Mouse (Mus musculus) heart, adult 8-10 months (tissue): ENCODE results near the gene B3galt5. TPM values are rescaled to one million over a fixed set of nuclear protein-coding genes. Genes with fewer than 3 reads are reported as not detected.

Source experiments
- DNase-seq: peaks from one replicate; pipeline ENCODE4 v3.0.0; 2022; ENCODE audit warnings: low spot score
- total RNA-seq, 4 experiments: library from RNA; stranded (reverse); gene quantifications; 2 replicates each; pipeline ENCODE4 v1.2.4; 2022

Gene B3galt5
- total RNA-seq: not detected

GRCm38 (mm10) chr16:96235366-96235970, at the start of gene B3galt5:
Gene B3galt5, plus strand, starts transcription at chr16:96235801.
- no peak for DNase-seq

- no peak for DNase-seq
Measured at GRCm38 (mm10) chr16:96187619-96188018, 48.0 kb upstream of the B3galt5 start.

- DNase-seq: peak; percentile 99
Measured at GRCm38 (mm10) chr16:96191531-96192506, 43.8 kb upstream of the B3galt5 start, which contains the start of gene Lca5l. Gene Lca5l, minus strand, starts transcription at chr16:96192271.

GRCm38 (mm10) chr16:96199913-96200701, 35.5 kb upstream of the B3galt5 start, which contains the start of gene Sh3bgr:
Gene Sh3bgr, plus strand, starts transcription at chr16:96200450.
- peak; percentile 77 for DNase-seq

- DNase-seq: no peak
Measured at GRCm38 (mm10) chr16:96200702-96201028, 34.9 kb upstream of the B3galt5 start.

- no peak for DNase-seq
Measured at GRCm38 (mm10) chr16:96201485-96202232, 33.9 kb upstream of the B3galt5 start.

GRCm38 (mm10) chr16:96209789-96210188, 25.8 kb upstream of the B3galt5 start:
- no peak for DNase-seq

GRCm38 (mm10) chr16:96210856-96211255, 24.7 kb upstream of the B3galt5 start:
- DNase-seq: no peak

- peak; percentile 57 for DNase-seq
Measured at GRCm38 (mm10) chr16:96213027-96213426, 22.6 kb upstream of the B3galt5 start.

GRCm38 (mm10) chr16:96221491-96221890, 14.1 kb upstream of the B3galt5 start:
- DNase-seq: peak; percentile 58

- DNase-seq: no peak
Measured at GRCm38 (mm10) chr16:96221959-96222358, 13.6 kb upstream of the B3galt5 start.

GRCm38 (mm10) chr16:96222452-96222851, 13.1 kb upstream of the B3galt5 start:
- no peak for DNase-seq

- no peak for DNase-seq
Measured at GRCm38 (mm10) chr16:96228438-96228837, 7.2 kb upstream of the B3galt5 start.

- peak; percentile 46 for DNase-seq
Measured at GRCm38 (mm10) chr16:96229044-96229555, 6.5 kb upstream of the B3galt5 start.

GRCm38 (mm10) chr16:96230411-96230810, 5.2 kb upstream of the B3galt5 start:
- peak; percentile 44 for DNase-seq

GRCm38 (mm10) chr16:96231251-96231650, 4.3 kb upstream of the B3galt5 start:
- no peak for DNase-seq

GRCm38 (mm10) chr16:96231974-96232373, 3.6 kb upstream of the B3galt5 start:
- DNase-seq: no peak

- no peak for DNase-seq
Measured at GRCm38 (mm10) chr16:96233996-96234395, 1.6 kb upstream of the B3galt5 start.

- no peak for DNase-seq
Measured at GRCm38 (mm10) chr16:96244496-96244895, 8.9 kb downstream of the B3galt5 start.

GRCm38 (mm10) chr16:96249635-96250034, 14.0 kb downstream of the B3galt5 start:
- no peak for DNase-seq

GRCm38 (mm10) chr16:96252146-96252545, 16.5 kb downstream of the B3galt5 start:
- DNase-seq: peak; percentile 19
